Mouse (Mus musculus) G1E (cell line): ENCODE data around the gene Tti1.

Experiments
- CTCF ChIP-seq: IDR thresholded peaks from 2 replicates; pipeline ENCODE4 v1.5.1; 2012; ENCODE audit warnings: low read depth, low read length, inconsistent platforms, mixed read lengths
- POLR2AphosphoS5 ChIP-seq: IDR thresholded peaks from 2 replicates; pipeline ENCODE4 v1.6.1; 2012; ENCODE audit warnings: low read depth, low read length, inconsistent platforms; ENCODE audit not compliant: insufficient replicate concordance

- TF ChIP-seq CTCF (no peak), POLR2AphosphoS5 (no peak)
Observed at GRCm38 (mm10) chr2:157957707-157958108, 70.5 kb downstream of the Tti1 start.
